Mouse (Mus musculus) G1E (cell line): ENCODE data around the gene Trnt1.

Experiments used
- CTCF ChIP-seq: IDR thresholded peaks from 2 replicates; pipeline ENCODE4 v1.5.1; 2012; ENCODE audit warnings: low read depth, low read length, inconsistent platforms, mixed read lengths
- GATA1 ChIP-seq: IDR thresholded peaks from 2 replicates; pipeline ENCODE4 v1.6.1; 2012; ENCODE audit warnings: borderline replicate concordance, low read length, inconsistent platforms, mixed read lengths
- TAL1 ChIP-seq: conservative IDR thresholded peaks from 2 replicates; pipeline ENCODE4 v1.6.1; 2012; ENCODE audit warnings: low read depth, low read length, inconsistent platforms, mixed read lengths

DNA sequence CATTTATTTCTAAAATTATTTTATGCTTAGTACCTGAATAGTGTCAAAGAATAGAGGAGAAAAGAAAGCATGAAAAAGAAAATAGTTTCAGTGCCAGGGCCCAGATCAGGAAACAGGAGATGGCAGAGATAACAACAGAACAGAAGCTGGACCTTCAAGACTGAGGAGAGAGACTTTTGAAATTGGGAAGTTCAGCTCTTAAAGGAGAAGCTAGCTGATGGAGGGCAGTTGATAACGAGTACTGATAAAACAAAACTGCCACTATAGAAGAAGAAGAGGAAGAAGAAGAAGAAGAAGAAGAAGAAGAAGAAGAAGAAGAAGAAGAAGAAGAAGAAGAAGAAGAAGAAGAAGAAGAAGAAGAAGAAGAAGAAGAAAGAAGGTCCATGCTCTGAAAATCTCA, 41.2 kb upstream of the Trnt1 start:
- TF ChIP-seq CTCF (no peak), TAL1 (no peak), GATA1 (no peak)
